Mouse (Mus musculus) C2C12 (cell line): Measurements from ENCODE around the gene Vmn1r73. TPM values are rescaled to one million over a fixed set of nuclear protein-coding genes. Genes with fewer than 3 reads are reported as not detected.

Source experiments
- H3K27me3 ChIP-seq: one replicate; pipeline ENCODE4 v1.6.1; 2011; ENCODE audit not compliant: control insufficient read depth, insufficient read depth, insufficient read length
- H3K36me3 ChIP-seq: one replicate; pipeline ENCODE4 v1.6.1; 2011; ENCODE audit not compliant: control insufficient read depth, insufficient read depth
- H3K4me3 ChIP-seq: one replicate; pipeline ENCODE4 v1.5.1; 2011; ENCODE audit warnings: mild to moderate bottlenecking, control low read depth; ENCODE audit not compliant: poor library complexity, insufficient read depth, severe bottlenecking
- H3K79me2 ChIP-seq: one replicate; pipeline ENCODE4 v1.6.1; 2011; ENCODE audit not compliant: control insufficient read depth, insufficient read depth
- H3K79me3 ChIP-seq: one replicate; pipeline ENCODE4 v1.6.1; 2011; ENCODE audit warnings: low read depth, control low read depth
- H3ac ChIP-seq: one replicate; pipeline ENCODE3; 2011; ENCODE audit warnings: low read depth; ENCODE audit not compliant: control insufficient read depth, insufficient read length
- CEBPB ChIP-seq: IDR thresholded peaks from one replicate; pipeline ENCODE4 v1.6.1; 2011; ENCODE audit warnings: low read depth, mild to moderate bottlenecking, control low read depth, moderate library complexity
- CTCF ChIP-seq: IDR thresholded peaks from one replicate; pipeline ENCODE4 v1.5.1; 2011; ENCODE audit not compliant: control insufficient read depth, insufficient read depth, insufficient read length
- FOSL1 ChIP-seq: IDR thresholded peaks from one replicate; pipeline ENCODE4 v1.8.0; 2011; ENCODE audit warnings: mild to moderate bottlenecking, low read length; ENCODE audit not compliant: poor library complexity, insufficient read depth, severe bottlenecking
- MAX ChIP-seq: IDR thresholded peaks from one replicate; pipeline ENCODE4 v1.6.1; 2011; ENCODE audit warnings: mild to moderate bottlenecking, control low read depth
- MYOD1 ChIP-seq: IDR thresholded peaks from one replicate; pipeline ENCODE4 v1.6.1; 2011; ENCODE audit warnings: low read depth; ENCODE audit not compliant: control insufficient read depth, insufficient read length
- MYOG ChIP-seq: IDR thresholded peaks from one replicate; pipeline ENCODE4 v1.6.1; 2011; ENCODE audit not compliant: control insufficient read depth, insufficient read length; ENCODE audit errors: extremely low read depth
- USF1 ChIP-seq: IDR thresholded peaks from one replicate; pipeline ENCODE4 v1.6.1; 2011; ENCODE audit warnings: low read depth, mild to moderate bottlenecking, control low read depth, moderate library complexity
- long read RNA-seq, 2 experiments: library from polyadenylated mRNA; unstranded; transcript quantifications; one replicate each; pipeline ENCODE4 v2.0.0; 2019 to 2020
- polyA plus RNA-seq: library from polyadenylated mRNA; unstranded; fragments of >200 nt; fragmentation: generic; extraction: Trizol; gene quantifications from one replicate; pipeline ENCODE4 v1.2.1, GENCODE M21; 2012; ENCODE audit warnings: missing spikeins

Gene Vmn1r73
- polyA plus RNA-seq: not detected
- long read RNA-seq, experiment 1: 0 reads
- long read RNA-seq, experiment 2: 0 reads

DNA sequence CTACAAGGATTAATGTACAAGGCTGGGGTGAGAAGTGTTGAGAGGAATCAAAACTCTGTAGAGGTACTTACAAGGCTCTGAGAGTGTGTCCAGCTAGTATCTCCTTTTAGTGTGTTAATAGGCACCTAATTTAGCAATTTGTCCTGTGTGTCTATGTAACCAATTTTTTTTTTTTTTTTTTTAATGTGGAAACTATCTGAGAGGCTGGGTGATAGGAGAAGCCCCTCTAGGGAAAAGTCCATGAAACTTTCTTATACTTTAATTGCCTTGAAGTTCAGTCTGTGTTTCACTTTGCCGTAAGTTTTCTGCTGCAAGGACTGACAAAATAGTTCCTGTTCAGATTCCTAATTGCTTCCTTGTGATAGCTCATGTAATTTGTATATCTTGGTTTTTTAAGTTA is at the start of gene Vmn1r73:
TSS of gene Vmn1r73 (plus strand) at position 301 of the 400 bp plus-strand sequence.
- H3K4me3 ChIP-seq: no peak within 1 kb of the TSS
- H3K79me2 ChIP-seq: no peaks in the 10 kb centered on the region
- H3K79me3 ChIP-seq: no peaks in the 10 kb centered on the region
- TF ChIP-seq USF1 (no peak), FOSL1 (no peak), CTCF (no peak), MAX (no peak), CEBPB (no peak), MYOD1 (no peak), MYOG (no peak)
- H3K36me3 ChIP-seq: no peaks in the 10 kb centered on the region
- H3ac ChIP-seq: no peak within 1 kb of the TSS
- no peaks in the 10 kb centered on the region for H3K27me3 ChIP-seq

Other genes with a start within 250 kb of the Vmn1r73 start
- gene Zscan4-ps2, start 216.0 kb upstream of the Vmn1r73 start, polyA plus RNA-seq: 0.05 TPM
- gene Zscan4-ps3, start 121.0 kb upstream of the Vmn1r73 start, polyA plus RNA-seq: 0.08 TPM
- not detected for gene Vmn1r72, start 50.1 kb upstream of the Vmn1r73 start, polyA plus RNA-seq
- not detected for gene Vmn1r74, start 103.7 kb downstream of the Vmn1r73 start, polyA plus RNA-seq
- not detected for gene Vmn1r75, start 144.4 kb downstream of the Vmn1r73 start, polyA plus RNA-seq
- gene Vmn1r76, start 207.9 kb downstream of the Vmn1r73 start, polyA plus RNA-seq: not detected